Mouse (Mus musculus): ENCODE data around the gene Plet1.
A peak's percentile ranks its signal among the peaks of the same experiment; 100 is the strongest.

Plet1 gene

GRCm38 (mm10) chr9:50533791-50534190 lies 39.5 kb downstream of the Plet1 start:
- no peak for DNase-seq (ENCODE audit: low spot score in 2 of 2)

GRCm38 (mm10) chr9:50535930-50536329 lies 41.6 kb downstream of the Plet1 start:
- no peak for DNase-seq (ENCODE audit: low spot score in 2 of 2)

GRCm38 (mm10) chr9:50536603-50537135 lies 42.3 kb downstream of the Plet1 start:
- no peak for DNase-seq (ENCODE audit: low spot score in 2 of 2)

- DNase-seq (ENCODE audit: low spot score in 2 of 2): peak; percentile 49 to 65
These were observed 43.0 kb downstream of the Plet1 start for GRCm38 (mm10) chr9:50537295-50537694.

- DNase-seq (ENCODE audit: low spot score in 2 of 2): no peak
These were observed 45.8 kb downstream of the Plet1 start for GRCm38 (mm10) chr9:50540170-50540569.

- no peak for DNase-seq (ENCODE audit: low spot score in 2 of 2)
These were observed 48.1 kb downstream of the Plet1 start for GRCm38 (mm10) chr9:50542401-50542800.

- DNase-seq (ENCODE audit: low spot score in 2 of 2): peak in 1 of 2 experiments; percentile 57
These were observed 53.6 kb downstream of the Plet1 start for GRCm38 (mm10) chr9:50547859-50548478.

- DNase-seq (ENCODE audit: low spot score in 2 of 2): no peak
These were observed 54.6 kb downstream of the Plet1 start for GRCm38 (mm10) chr9:50548936-50549335.

- DNase-seq (ENCODE audit: low spot score in 2 of 2): no peak
These were observed 57.9 kb downstream of the Plet1 start for GRCm38 (mm10) chr9:50552206-50552605.

- no peak for DNase-seq (ENCODE audit: low spot score in 2 of 2)
These were observed 59.2 kb downstream of the Plet1 start for GRCm38 (mm10) chr9:50553547-50553946.

- peak; percentile 21 to 60 for DNase-seq (ENCODE audit: low spot score in 2 of 2)
These were observed 60.1 kb downstream of the Plet1 start, which contains the start of gene Il18 for GRCm38 (mm10) chr9:50554241-50555093. Il18 (plus strand) TSS chr9:50554827.

- DNase-seq (ENCODE audit: low spot score in 2 of 2): no peak
These were observed 60.7 kb downstream of the Plet1 start, which contains the start of gene Bco2 for GRCm38 (mm10) chr9:50555094-50555446. Bco2 (minus strand) TSS chr9:50555181.
